Comparison of ENCODE assay signal across 11 mouse cellular contexts in the genomic region with DNA sequence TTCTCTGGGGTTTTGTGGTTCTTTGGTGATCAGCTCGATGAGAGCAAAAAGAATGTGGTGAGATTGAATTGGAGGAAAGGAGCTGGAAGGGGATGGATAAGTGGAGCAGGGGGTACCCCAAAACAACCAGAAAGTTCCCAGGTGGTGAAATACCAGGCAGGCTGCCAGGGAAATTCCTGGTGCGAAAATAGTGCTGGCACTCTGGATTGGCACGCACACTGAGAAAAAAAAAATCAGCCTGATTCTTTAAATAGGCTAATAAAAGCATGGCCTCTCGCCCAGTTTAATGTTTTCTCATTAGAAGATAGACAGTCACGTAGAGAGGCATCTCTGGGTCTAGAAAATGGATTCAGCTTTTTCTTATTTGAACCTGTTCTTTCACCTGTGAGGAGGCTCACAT.
DNase-seq lines count a peak whose midpoint lies in the region; ATAC-seq and TF ChIP-seq lines count a peak whose summit lies in the region.
"Had no signal": no experiment of that assay in that cellular context is flagged by ENCODE, and none has a peak within 500 bp of the region (broad histone marks: within the 10 kb centered on the region; RNA-seq: fewer than 3 reads in every experiment).

No protein-coding gene starts in this region.

- DNase-seq in embryonic facial prominence, embryonic 14.5 days (ENCODE audit: low spot score), result peak; percentile 71
- no peak for DNase-seq in embryonic facial prominence, embryonic 10.5 days (ENCODE audit: low spot score)
- DNase-seq in limb, embryonic 14.5 days (ENCODE audit: low spot score), result peak; percentile 33
- no peak for DNase-seq in limb, embryonic 10.5 days (ENCODE audit: low spot score)
- DNase-seq in cerebellum, postnatal 25 days, result peak; percentile 43 to 66
- peak; percentile 45 for DNase-seq in kidney, adult 9 months
- no peak for DNase-seq in liver, embryonic 11.5 days (ENCODE audit: low spot score)
- DNase-seq in embryo, embryonic 10 days (ENCODE audit: low spot score), result no peak
- DNase-seq: right cerebral cortex, postnatal 14 days; thymus, adult 2 months had no signal

- no peak overlapping the region for H3K4me3 ChIP-seq in embryonic facial prominence, embryonic 14.5 days (ENCODE audit: low read depth, low read length)
- no peak overlapping the region for H3K4me3 ChIP-seq in embryonic facial prominence, embryonic 10.5 days
- H3K4me3 ChIP-seq in limb, embryonic 14.5 days (replicated peaks; ENCODE audit: low read length), result no peak overlapping the region
- no peak overlapping the region for H3K4me3 ChIP-seq in limb, embryonic 10.5 days
- H3K4me3 ChIP-seq in liver, embryonic 11.5 days (ENCODE audit: low read depth, low read length), result no peak overlapping the region

- WGBS in embryonic facial prominence, embryonic 14.5 days, result 57% methylated on average over 5 of the region's 5 CpGs
- WGBS in embryonic facial prominence, embryonic 10.5 days, result 85% methylated on average over 5 of the region's 5 CpGs
- 57% methylated on average over 5 of the region's 5 CpGs for WGBS in limb, embryonic 14.5 days
- 88% methylated on average over 5 of the region's 5 CpGs for WGBS in limb, embryonic 10.5 days
- 85% methylated on average over 5 of the region's 5 CpGs for WGBS in liver, embryonic 11.5 days

- no peak overlapping the region for H3K4me2 ChIP-seq in embryonic facial prominence, embryonic 14.5 days (ENCODE audit: low read depth, low read length)
- H3K4me2 ChIP-seq in limb, embryonic 14.5 days (replicated peaks; ENCODE audit: low read depth, low read length, severe bottlenecking), result no peak overlapping the region
- H3K4me2 ChIP-seq in liver, embryonic 11.5 days, result no peak overlapping the region

- 0 out of 2 replicates have a peak, but pooled peaks cover 3% of the 10 kb centered on the region for H3K4me1 ChIP-seq in embryonic facial prominence, embryonic 14.5 days (ENCODE audit: control insufficient read depth, insufficient read depth, low read length)
- H3K4me1 ChIP-seq in embryonic facial prominence, embryonic 10.5 days, result no peaks in the 10 kb centered on the region
- no peaks in the 10 kb centered on the region for H3K4me1 ChIP-seq in limb, embryonic 14.5 days (ENCODE audit: control insufficient read depth, insufficient read depth, low read length)
- no peaks in the 10 kb centered on the region for H3K4me1 ChIP-seq in limb, embryonic 10.5 days
- H3K4me1 ChIP-seq in liver, embryonic 11.5 days (replicated peaks; ENCODE audit: control insufficient read depth, insufficient read depth, low read length), result no peaks in the 10 kb centered on the region

- no peaks in the 10 kb centered on the region for H3K27me3 ChIP-seq in embryonic facial prominence, embryonic 14.5 days (replicated peaks; ENCODE audit: control insufficient read depth, insufficient read depth, low read length)
- H3K27me3 ChIP-seq in embryonic facial prominence, embryonic 10.5 days (replicated peaks; ENCODE audit: low read depth, poor library complexity, severe bottlenecking), result no peaks in the 10 kb centered on the region
- no peaks in the 10 kb centered on the region for H3K27me3 ChIP-seq in limb, embryonic 14.5 days (ENCODE audit: control insufficient read depth, insufficient read depth, low read length)
- H3K27me3 ChIP-seq in limb, embryonic 10.5 days (ENCODE audit: low read depth, poor library complexity, severe bottlenecking), result no peaks in the 10 kb centered on the region
- no peaks in the 10 kb centered on the region for H3K27me3 ChIP-seq in liver, embryonic 11.5 days (replicated peaks; ENCODE audit: control insufficient read depth, insufficient read depth, low read length)

- H3K36me3 ChIP-seq in embryonic facial prominence, embryonic 14.5 days (ENCODE audit: control insufficient read depth, insufficient read depth, low read length), result no peaks in the 10 kb centered on the region
- H3K36me3 ChIP-seq in embryonic facial prominence, embryonic 10.5 days (replicated peaks), result no peaks in the 10 kb centered on the region
- H3K36me3 ChIP-seq in limb, embryonic 14.5 days (ENCODE audit: control insufficient read depth, insufficient read depth, low read length), result no peaks in the 10 kb centered on the region
- H3K36me3 ChIP-seq in limb, embryonic 10.5 days, result no peaks in the 10 kb centered on the region
- no peaks in the 10 kb centered on the region for H3K36me3 ChIP-seq in liver, embryonic 11.5 days (ENCODE audit: control insufficient read depth, insufficient read depth, low read length)

- H3K27ac ChIP-seq in embryonic facial prominence, embryonic 14.5 days (replicated peaks; ENCODE audit: low read depth, low read length), result no peak overlapping the region
- H3K27ac ChIP-seq in embryonic facial prominence, embryonic 10.5 days (replicated peaks), result no peak overlapping the region
- H3K27ac ChIP-seq in limb, embryonic 14.5 days (replicated peaks; ENCODE audit: low read depth, low read length), result no peak overlapping the region
- no peak overlapping the region for H3K27ac ChIP-seq in limb, embryonic 10.5 days
- no peak overlapping the region for H3K27ac ChIP-seq in liver, embryonic 11.5 days (ENCODE audit: low read depth, low read length)
- H3K27ac ChIP-seq: liver, embryonic 14.5 days had no signal

- no peak overlapping the region for H3K9ac ChIP-seq in embryonic facial prominence, embryonic 14.5 days (ENCODE audit: low read depth, low read length)
- H3K9ac ChIP-seq in limb, embryonic 14.5 days (ENCODE audit: low read depth, low read length, severe bottlenecking), result no peak overlapping the region
- no peak overlapping the region for H3K9ac ChIP-seq in liver, embryonic 11.5 days (ENCODE audit: low read depth, low read length)
- H3K9ac ChIP-seq: liver, embryonic 14.5 days had no signal

- ATAC-seq in embryonic facial prominence, embryonic 14.5 days (ENCODE audit: low read depth), result no peak
- ATAC-seq in limb, embryonic 14.5 days (ENCODE audit: low FRiP score, low read depth), result no peak
- ATAC-seq in liver, embryonic 11.5 days (replicated peaks; ENCODE audit: low FRiP score), result no peak

- no peaks in the 10 kb centered on the region for H3K9me3 ChIP-seq in embryonic facial prominence, embryonic 14.5 days (ENCODE audit: control insufficient read depth, low read length)
- no peaks in the 10 kb centered on the region for H3K9me3 ChIP-seq in embryonic facial prominence, embryonic 10.5 days
- H3K9me3 ChIP-seq in limb, embryonic 14.5 days (ENCODE audit: control insufficient read depth, low read length), result no peaks in the 10 kb centered on the region
- H3K9me3 ChIP-seq in limb, embryonic 10.5 days (replicated peaks), result no peaks in the 10 kb centered on the region
- no peaks in the 10 kb centered on the region for H3K9me3 ChIP-seq in liver, embryonic 11.5 days (ENCODE audit: control insufficient read depth, low read length)

- no peak for TF ChIP-seq POLR2A in limb, embryonic 14.5 days (IDR thresholded peaks at IDR 0.05; ENCODE audit: borderline replicate concordance, extremely low read depth, insufficient read depth, insufficient read length)

Comparison
In these comparisons a context has a peak if more than half of its experiments do, and no peak if none do; other contexts are left out.
1. DNase-seq: peak in embryonic facial prominence, embryonic 14.5 days (single experiment), limb, embryonic 14.5 days (single experiment), cerebellum, postnatal 25 days (2 of 2) and kidney, adult 9 months (single experiment); none in embryonic facial prominence, embryonic 10.5 days (single experiment), limb, embryonic 10.5 days (single experiment), liver, embryonic 11.5 days (single experiment) and embryo, embryonic 10 days (single experiment).